Mouse (Mus musculus): ENCODE measurements around the gene Acap2. TPM values are rescaled to one million over a fixed set of nuclear protein-coding genes. Genes with fewer than 3 reads are reported as not detected.
A peak's percentile ranks its signal among the peaks of the same experiment; 100 is the strongest.

Gene Acap2
- total and polyA plus RNA-seq, 3 experiments = 17.2 to 19.1 TPM; not detected in 1

- TF ChIP-seq UBTF (IDR thresholded peaks at IDR 0.05; ENCODE audit: borderline replicate concordance, insufficient read depth, low read depth, low read length) (no peak), JUND (IDR thresholded peaks at IDR 0.05; ENCODE audit: low read depth, low read length) (0 out of 2 replicates have a peak, but pooled peaks have one; percentile 80), ZC3H11A (IDR thresholded peaks at IDR 0.05; ENCODE audit: low read depth, low read length) (no peak), MXI1 (IDR thresholded peaks at IDR 0.05; ENCODE audit: low read depth, low read length) (peak; percentile 99)
Observed at GRCm38 (mm10) chr16:31233541-31234339, 32.7 kb upstream of the Acap2 start (continued).

- Histone ChIP-seq H3K9ac (ENCODE audit: control insufficient read depth, low read depth, low read length, poor library complexity, severe bottlenecking) (peak overlapping the region; percentile 18), H3K4me3 (ENCODE audit: control insufficient read depth in 1 of 2, insufficient read depth in 1 of 2, low read depth in 2 of 2, low read length in 2 of 2) (peak overlapping the region; percentile 24 to 54; a peak in 3 of 4 replicates), H3K27ac (ENCODE audit: control insufficient read depth, low read depth, low read length) (no peak overlapping the region), H3K9me3 (replicated peaks; ENCODE audit: insufficient read depth, low read length) (no peaks in the 10 kb centered on the region), H3K4me1 (ENCODE audit: control insufficient read depth in 1 of 2, insufficient read depth in 2 of 2, low read length in 2 of 2) (peaks cover 2 to 18% of the 10 kb centered on the region in 2 experiments; a peak in 3 of 4 replicates), H3K36me3 (ENCODE audit: control insufficient read depth in 1 of 2, insufficient read depth in 2 of 2, low read length in 2 of 2) (peaks cover 0 to 2% of the 10 kb centered on the region in 2 experiments; a peak in 1 of 4 replicates), H3K79me2 (ENCODE audit: control insufficient read depth, insufficient read depth, low read length, poor library complexity) (no peaks in the 10 kb centered on the region; the same call in 1 of the 2 replicates), H3K27me3 (ENCODE audit: control insufficient read depth in 1 of 2, insufficient read depth in 2 of 2, low read length in 2 of 2) (no peaks in the 10 kb centered on the region)
- no peak for DNase-seq (ENCODE audit: low read depth, low spot score)
- no peak for TF ChIP-seq NELFE (IDR thresholded peaks at IDR 0.05; ENCODE audit: low read depth, low read length)
- no peak for TF ChIP-seq TBP (IDR thresholded peaks at IDR 0.05; ENCODE audit: low read depth, low read length)
- TF ChIP-seq CHD1 (IDR thresholded peaks at IDR 0.05; ENCODE audit: low read depth, low read length) = no peak
- no peak for TF ChIP-seq POLR2A (IDR thresholded peaks at IDR 0.05; ENCODE audit: control insufficient read depth in 1 of 2, insufficient read depth in 1 of 2, low read depth in 1 of 2, low read length in 2 of 2, poor library complexity in 1 of 2)
- no peak for TF ChIP-seq POLR2AphosphoS5 (IDR thresholded peaks at IDR 0.05; ENCODE audit: borderline replicate concordance, low read depth, low read length)
- no peak for TF ChIP-seq SIN3A (IDR thresholded peaks at IDR 0.05; ENCODE audit: low read length)
- no peak for TF ChIP-seq USF1 (IDR thresholded peaks at IDR 0.05; ENCODE audit: low read depth, low read length)
- TF ChIP-seq SMC3 (IDR thresholded peaks at IDR 0.05; ENCODE audit: low read depth, low read length) = no peak
- TF ChIP-seq E2F4 (IDR thresholded peaks at IDR 0.05; ENCODE audit: borderline replicate concordance, low read depth, low read length) = no peak
- TF ChIP-seq EP300 (IDR thresholded peaks at IDR 0.05; ENCODE audit: low read depth in 1 of 2, low read length in 2 of 2) = no peak
- TF ChIP-seq TCF12 (IDR thresholded peaks at IDR 0.05; ENCODE audit: low read depth, low read length) = no peak
- no peak for TF ChIP-seq MAZ (IDR thresholded peaks at IDR 0.05; ENCODE audit: low read depth, low read length)
- TF ChIP-seq ELF1 (IDR thresholded peaks at IDR 0.05; ENCODE audit: low read depth, low read length) = no peak
- TF ChIP-seq MXI1 (IDR thresholded peaks at IDR 0.05; ENCODE audit: low read depth, low read length) = no peak
- no peak for TF ChIP-seq TAL1 (IDR thresholded peaks at IDR 0.05; ENCODE audit: low read length)
- TF ChIP-seq MAX (IDR thresholded peaks at IDR 0.05; ENCODE audit: low read length) = no peak
- no peak for TF ChIP-seq JUND (IDR thresholded peaks at IDR 0.05; ENCODE audit: low read depth, low read length)
- no peak for TF ChIP-seq UBTF (IDR thresholded peaks at IDR 0.05; ENCODE audit: borderline replicate concordance, insufficient read depth, low read depth, low read length)
Observed at GRCm38 (mm10) chr16:31233167-31233498, 32.1 kb upstream of the Acap2 start.
